In the genomic region with DNA sequence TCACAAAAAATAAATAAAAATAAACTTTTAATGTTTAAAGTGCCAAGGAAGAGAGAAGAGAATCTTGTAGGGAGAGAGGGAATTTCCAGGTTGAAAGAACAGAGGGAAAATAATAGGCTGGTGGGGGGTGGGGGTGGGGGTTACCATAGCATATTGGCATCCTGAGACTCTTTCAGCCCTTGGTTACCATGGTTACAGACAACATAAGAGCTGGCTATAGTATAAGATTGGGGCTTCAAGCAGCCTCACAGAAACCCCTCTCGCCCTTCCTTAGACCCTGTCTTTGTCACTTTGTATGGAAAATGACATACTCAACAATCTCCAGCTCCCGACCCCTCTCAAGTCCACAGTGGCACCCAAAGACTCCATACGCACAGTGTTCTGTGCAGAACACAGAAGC, we compare ENCODE assay signal across 13 mouse cellular contexts. TPM values are rescaled to one million over a fixed set of nuclear protein-coding genes. Genes with fewer than 3 reads are reported as not detected.
DNase-seq lines count a peak whose midpoint lies in the region; ATAC-seq lines count a peak whose summit lies in the region.
"Had no signal": no experiment of that assay in that cellular context is flagged by ENCODE, and none has a peak within 500 bp of the region (broad histone marks: within the 10 kb centered on the region; RNA-seq: fewer than 3 reads in every experiment).

No protein-coding gene starts in this region.

- peak; percentile 36 for DNase-seq in forebrain, embryonic 10.5 days (ENCODE audit: extremely low spot score, low spot score)
- DNase-seq in hindbrain, embryonic 10.5 days (ENCODE audit: low spot score): peak; percentile 40
- DNase-seq in retina, embryonic 14.5 days (ENCODE audit: low spot score): peak; percentile 47
- DNase-seq in gastrocnemius, postnatal 36 days: no peak
- DNase-seq in lung, postnatal 4 days: no peak
- no peak for DNase-seq in yolk sac, embryonic 10.5 days (ENCODE audit: low spot score)
- DNase-seq: cerebellum, postnatal 14 days; heart, postnatal 4 days; kidney, adult 9 months had no signal

- H3K4me3 ChIP-seq in forebrain, embryonic 10.5 days: peak overlapping the region; percentile 18; the same call in 1 of the 2 replicates
- peak overlapping the region; percentile 18; the same call in 1 of the 2 replicates for H3K4me3 ChIP-seq in hindbrain, embryonic 10.5 days
- H3K4me3 ChIP-seq in midbrain, embryonic 12.5 days: no peak overlapping the region
- H3K4me3 ChIP-seq: heart, embryonic 10.5 days had no signal

- peak; percentile 48 for ATAC-seq in midbrain, embryonic 12.5 days (ENCODE audit: low FRiP score, low read depth)
- ATAC-seq: lung, postnatal 0 days had no signal

- H3K36me3 ChIP-seq in forebrain, embryonic 10.5 days (replicated peaks): no peaks in the 10 kb centered on the region; the same call in 1 of the 2 replicates
- H3K36me3 ChIP-seq in hindbrain, embryonic 10.5 days: peaks cover 9% of the 10 kb centered on the region
- H3K36me3 ChIP-seq in midbrain, embryonic 12.5 days: no peaks in the 10 kb centered on the region
- H3K36me3 ChIP-seq: heart, embryonic 10.5 days had no signal

- intact Hi-C loops in gastrocnemius, postnatal 36 days (cut with DNase I): no loop called here

- H3K27me3 ChIP-seq in forebrain, embryonic 10.5 days (ENCODE audit: poor library complexity, severe bottlenecking): no peaks in the 10 kb centered on the region
- H3K27me3 ChIP-seq in hindbrain, embryonic 10.5 days (ENCODE audit: insufficient read depth, poor library complexity, severe bottlenecking): no peaks in the 10 kb centered on the region
- no peaks in the 10 kb centered on the region for H3K27me3 ChIP-seq in midbrain, embryonic 12.5 days

- no peaks in the 10 kb centered on the region for H3K9me3 ChIP-seq in forebrain, embryonic 10.5 days
- H3K9me3 ChIP-seq in hindbrain, embryonic 10.5 days: no peaks in the 10 kb centered on the region
- H3K9me3 ChIP-seq in midbrain, embryonic 12.5 days: no peaks in the 10 kb centered on the region
- H3K9me3 ChIP-seq: heart, embryonic 10.5 days had no signal

- peak overlapping the region; percentile 84 for H3K27ac ChIP-seq in forebrain, embryonic 10.5 days
- H3K27ac ChIP-seq in hindbrain, embryonic 10.5 days: peak overlapping the region; percentile 88
- peak overlapping the region; percentile 92 for H3K27ac ChIP-seq in midbrain, embryonic 12.5 days (replicated peaks)
- H3K27ac ChIP-seq: heart, embryonic 10.5 days had no signal

- WGBS in forebrain, embryonic 10.5 days: 36% methylated on average over 3 of the region's 3 CpGs
- 23% methylated on average over 3 of the region's 3 CpGs for whole genome bisulfite sequencing in hindbrain, embryonic 10.5 days
- 19% methylated on average over 3 of the region's 3 CpGs for WGBS in midbrain, embryonic 12.5 days

- H3K9ac ChIP-seq in midbrain, embryonic 12.5 days (replicated peaks): no peak overlapping the region; the same call in 1 of the 2 replicates

- H3K4me2 ChIP-seq in midbrain, embryonic 12.5 days (replicated peaks): peak overlapping the region; percentile 38
- H3K4me2 ChIP-seq: liver, embryonic 11.5 days had no signal

- H3K4me1 ChIP-seq in forebrain, embryonic 10.5 days: peaks cover 68% of the 10 kb centered on the region
- peaks cover 75% of the 10 kb centered on the region for H3K4me1 ChIP-seq in hindbrain, embryonic 10.5 days (replicated peaks)
- peaks cover 75% of the 10 kb centered on the region for H3K4me1 ChIP-seq in midbrain, embryonic 12.5 days
- H3K4me1 ChIP-seq: heart, embryonic 10.5 days had no signal

RNA-seq across cellular contexts. Expression of gene Kcnk10, which starts 13.7 kb away (rescaled TPM):
- 15.8 and 18.6 TPM in 2 replicates for polyA plus RNA-seq in forebrain, embryonic 10.5 days (2016; fragmentation: Nextera tagmentation; extraction: Ambion mirVana)
- 21.5 and 36.1 TPM in 2 replicates for polyA plus RNA-seq in hindbrain, embryonic 10.5 days (2016; fragmentation: Nextera tagmentation; extraction: Ambion mirVana)
- polyA plus RNA-seq in midbrain, embryonic 12.5 days (2016; fragmentation: Nextera tagmentation; extraction: Ambion mirVana): 49.5 and 59.0 TPM in 2 replicates
- total RNA-seq in gastrocnemius, postnatal 36 days (2021): not detected
- total RNA-seq: heart, postnatal 4 days had no signal

Comparison
In these comparisons a context has a peak if more than half of its experiments do, and no peak if none do; other contexts are left out.
1. DNase-seq: peak in forebrain, embryonic 10.5 days (single experiment), hindbrain, embryonic 10.5 days (single experiment) and retina, embryonic 14.5 days (single experiment); none in gastrocnemius, postnatal 36 days (0 of 2), lung, postnatal 4 days (0 of 2) and yolk sac, embryonic 10.5 days (single experiment).
2. Peak in every context shown above with its lines, with median percentiles within 50 percentile points of each other: H3K27ac ChIP-seq.